Comparison of ENCODE assay signal across 10 mouse cellular contexts in the genomic region with DNA sequence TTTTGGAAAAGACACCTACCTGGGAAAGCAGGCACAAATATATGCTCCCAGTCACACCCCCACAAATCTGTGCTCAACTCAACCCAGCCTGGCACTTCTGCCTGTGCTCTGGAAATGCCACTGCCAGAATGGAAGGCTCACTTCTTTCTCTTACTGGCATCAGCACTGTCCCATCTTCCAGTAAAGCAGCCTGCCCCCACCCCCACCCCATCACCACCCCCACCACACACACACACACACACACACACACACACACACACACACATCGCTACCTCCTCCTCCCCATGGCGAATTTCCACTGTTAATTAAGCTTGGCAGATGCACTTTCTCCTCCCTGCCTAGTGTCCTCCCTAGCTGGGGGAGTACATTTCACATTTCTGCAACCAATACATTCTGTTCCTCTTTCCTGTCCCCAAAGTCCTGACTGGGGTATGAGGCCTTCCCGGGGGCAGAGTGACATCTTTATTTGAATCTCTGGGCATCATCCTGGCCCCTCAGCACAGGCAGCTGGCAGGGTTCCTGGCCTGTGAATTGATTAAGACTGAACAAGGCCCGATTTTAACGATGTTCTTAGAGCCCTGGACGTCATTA. TPM values are rescaled to one million over a fixed set of nuclear protein-coding genes. Genes with fewer than 3 reads are reported as not detected.
DNase-seq lines count a peak whose midpoint lies in the region; ATAC-seq lines count a peak whose summit lies in the region.
"Had no signal": no experiment of that assay in that cellular context is flagged by ENCODE, and none has a peak within 500 bp of the region (broad histone marks: within the 10 kb centered on the region; RNA-seq: fewer than 3 reads in every experiment).

No protein-coding gene starts in this region.

- peaks cover 34% of the 10 kb centered on the region for H3K4me1 ChIP-seq in hindbrain, embryonic 14.5 days (replicated peaks; ENCODE audit: control insufficient read depth, insufficient read depth, low read length)
- H3K4me1 ChIP-seq in midbrain, embryonic 14.5 days (ENCODE audit: control insufficient read depth, insufficient read depth, low read length), result peaks cover 20% of the 10 kb centered on the region

- no peaks in the 10 kb centered on the region for H3K27me3 ChIP-seq in hindbrain, embryonic 14.5 days (ENCODE audit: control insufficient read depth, insufficient read depth, low read length)
- no peaks in the 10 kb centered on the region for H3K27me3 ChIP-seq in midbrain, embryonic 14.5 days (ENCODE audit: control insufficient read depth, insufficient read depth, low read length)
- H3K27me3 ChIP-seq: heart, embryonic 15.5 days had no signal

- ATAC-seq in hindbrain, embryonic 14.5 days (ENCODE audit: low FRiP score), result peak; percentile 35
- ATAC-seq in midbrain, embryonic 14.5 days (ENCODE audit: low FRiP score, low TSS enrichment), result no peak
- ATAC-seq in megakaryocyte, adult 5-6 weeks (ENCODE audit: poor library complexity, severe bottlenecking), result no peak

- peaks cover under 1% of the 10 kb centered on the region for H3K36me3 ChIP-seq in hindbrain, embryonic 14.5 days (replicated peaks; ENCODE audit: control insufficient read depth, insufficient read depth)
- H3K36me3 ChIP-seq in midbrain, embryonic 14.5 days (ENCODE audit: control insufficient read depth, insufficient read depth, low read length), result no peaks in the 10 kb centered on the region
- H3K36me3 ChIP-seq: heart, embryonic 15.5 days had no signal

- no peak overlapping the region for H3K4me2 ChIP-seq in hindbrain, embryonic 14.5 days (replicated peaks)
- no peak overlapping the region for H3K4me2 ChIP-seq in midbrain, embryonic 14.5 days (ENCODE audit: low read length)
- H3K4me2 ChIP-seq: heart, embryonic 15.5 days; liver, embryonic 11.5 days had no signal

- no peak overlapping the region; the same call in 1 of the 2 replicates for H3K9ac ChIP-seq in hindbrain, embryonic 14.5 days
- H3K9ac ChIP-seq in midbrain, embryonic 14.5 days (replicated peaks; ENCODE audit: low read length), result no peak overlapping the region; the same call in 1 of the 2 replicates
- H3K9ac ChIP-seq: heart, embryonic 15.5 days had no signal

- WGBS in hindbrain, embryonic 14.5 days, result 7% methylated on average over 6 of the region's 6 CpGs
- WGBS in midbrain, embryonic 14.5 days, result 14% methylated on average over 6 of the region's 6 CpGs

- no peaks in the 10 kb centered on the region for H3K9me3 ChIP-seq in hindbrain, embryonic 14.5 days (ENCODE audit: control insufficient read depth, low read length)
- H3K9me3 ChIP-seq in midbrain, embryonic 14.5 days (ENCODE audit: control insufficient read depth, low read length), result no peaks in the 10 kb centered on the region
- H3K9me3 ChIP-seq: heart, embryonic 15.5 days had no signal

- DNase-seq in testis, postnatal 14 days (ENCODE audit: low spot score), result peak; percentile 41
- DNase-seq in testis, postnatal 10 days (ENCODE audit: low spot score), result no peak
- peak; percentile 32 for DNase-seq in hindbrain, embryonic 14.5 days (ENCODE audit: low spot score)
- peak; percentile 59 for DNase-seq in midbrain, embryonic 14.5 days
- DNase-seq in T-cell, adult 2 months (ENCODE audit: low spot score), result no peak
- DNase-seq in adrenal gland, adult 18-20 months (ENCODE audit: low spot score in 2 of 2), result no peak

- H3K4me3 ChIP-seq in hindbrain, embryonic 14.5 days (replicated peaks; ENCODE audit: low read length), result no peak overlapping the region
- no peak overlapping the region for H3K4me3 ChIP-seq in midbrain, embryonic 14.5 days (replicated peaks; ENCODE audit: low read depth, low read length)
- H3K4me3 ChIP-seq: heart, embryonic 15.5 days had no signal

- H3K27ac ChIP-seq in hindbrain, embryonic 14.5 days, result peak overlapping the region; percentile 70
- H3K27ac ChIP-seq in midbrain, embryonic 14.5 days (replicated peaks; ENCODE audit: low read depth, low read length), result peak overlapping the region; percentile 63
- H3K27ac ChIP-seq: heart, embryonic 15.5 days had no signal

RNA-seq across cellular contexts. Expression of gene Dlg5, which starts 40.3 kb away (rescaled TPM):
- 32.5 TPM in 2 replicates for polyA plus RNA-seq in hindbrain, embryonic 14.5 days (2014; fragmentation: Nextera tagmentation; extraction: Ambion mirVana)
- polyA plus RNA-seq in midbrain, embryonic 14.5 days (2014; fragmentation: Nextera tagmentation; extraction: Ambion mirVana), result 32.9 TPM in 2 replicates
- 10 to 100 TPM; 35.7 to 51.6 TPM for total RNA-seq in adrenal gland, adult 18-20 months (2021)
- total RNA-seq in megakaryocyte, adult 5-6 weeks (2015), result 0.16 TPM in 1 of 2 replicates, not detected in the other
- total RNA-seq in megakaryocyte, adult 5-6 weeks (2017), result 0.04 and 1.5 TPM in 2 replicates
- total RNA-seq: neutrophil, adult 5-6 weeks had no signal

Comparison
In these comparisons a context has a peak if more than half of its experiments do, and no peak if none do; other contexts are left out.
1. DNase-seq: peak in testis, postnatal 14 days (single experiment), hindbrain, embryonic 14.5 days (single experiment) and midbrain, embryonic 14.5 days (single experiment); none in testis, postnatal 10 days (single experiment), T-cell, adult 2 months (single experiment) and adrenal gland, adult 18-20 months (0 of 2).
2. RNA of gene Dlg5, which starts 40.3 kb away (total RNA-seq): 35.7 to 51.6 TPM in adrenal gland, adult 18-20 months; 0.04 to 1.5 TPM in megakaryocyte, adult 5-6 weeks; every median in the first group is over 10 times any median in the second.